Mouse (Mus musculus) hindbrain, embryonic 13.5 days (tissue): Measurements from ENCODE around the gene Tollip. TPM values are rescaled to one million over a fixed set of nuclear protein-coding genes. Genes with fewer than 3 reads are reported as not detected.
"Not testable (repeated sequence)": the region's sequence is repeated elsewhere in the genome, so short reads cannot be mapped to it uniquely, and the experiment has no call there.

Experiments used
- ATAC-seq: fragments of 200-750 bp; cut with Nextera tagmentation; 2 replicates; pipeline ENCODE4 v1.8.0; 2017; ENCODE audit warnings: moderate TSS enrichment; ENCODE audit not compliant: low FRiP score
- H3K27ac ChIP-seq: fragments of 300-500 bp; sonication (generic); 2 replicates; pipeline ENCODE4 v1.5.1; 2015; ENCODE audit warnings: inconsistent platforms, mild to moderate bottlenecking, moderate library complexity
- H3K27me3 ChIP-seq: fragments of 300-500 bp; sonication (generic); 2 replicates; pipeline ENCODE4 v1.6.1; 2015; ENCODE audit warnings: mild to moderate bottlenecking, inconsistent platforms
- H3K36me3 ChIP-seq: fragments of 300-500 bp; sonication (generic); 2 replicates; pipeline ENCODE4 v1.6.1; 2015; ENCODE audit warnings: mild to moderate bottlenecking, inconsistent platforms
- H3K4me1 ChIP-seq: fragments of 300-500 bp; sonication (generic); replicated peaks from 2 replicates; pipeline ENCODE4 v1.6.1; 2015; ENCODE audit warnings: inconsistent platforms
- H3K4me2 ChIP-seq: fragments of 300-500 bp; sonication (generic); 2 replicates; pipeline ENCODE4 v1.6.1; 2015; ENCODE audit warnings: inconsistent platforms, mild to moderate bottlenecking, moderate library complexity
- H3K4me3 ChIP-seq: fragments of 300-500 bp; sonication (generic); 2 replicates; pipeline ENCODE4 v1.5.1; 2015; ENCODE audit warnings: mild to moderate bottlenecking, inconsistent platforms
- H3K9ac ChIP-seq: fragments of 300-500 bp; sonication (generic); 2 replicates; pipeline ENCODE4 v1.6.1; 2015; ENCODE audit warnings: mild to moderate bottlenecking, inconsistent platforms
- H3K9me3 ChIP-seq: fragments of 300-500 bp; sonication (generic); 2 replicates; pipeline ENCODE4 v1.6.1; 2016; ENCODE audit warnings: inconsistent platforms
- WGBS: fragments of 180-500 bp; shearing (Covaris S2); methylation state at CpG from one replicate; pipeline ENCODE4 v1.1.7; 2015; 5-methylcytosine and 5-hydroxymethylcytosine counted together
- polyA plus RNA-seq: library from polyadenylated mRNA; unstranded; fragments of >200 nt; fragmentation: Nextera tagmentation; extraction: Ambion mirVana; gene quantifications from 2 replicates; pipeline ENCODE4 v1.2.1, GENCODE M21; 2015

Gene Tollip
- polyA plus RNA-seq, 1 experiment from 2014 or later: 70.1 TPM

- 8% methylated on average over 7 of the region's 7 CpGs for WGBS
- no peak overlapping the region; the same call in 1 of the 2 replicates for H3K4me2 ChIP-seq
- no peaks in the 10 kb centered on the region for H3K9me3 ChIP-seq
- no peak overlapping the region for H3K4me3 ChIP-seq
- no peak for ATAC-seq
- H3K27me3 ChIP-seq: no peaks in the 10 kb centered on the region
- H3K9ac ChIP-seq: no peak overlapping the region
- peaks cover 9% of the 10 kb centered on the region; the same call in 1 of the 2 replicates for H3K4me1 ChIP-seq
- H3K36me3 ChIP-seq: no peaks in the 10 kb centered on the region
- no peak overlapping the region for H3K27ac ChIP-seq
Measured at GRCm38 (mm10) chr7:141924917-141925316, 6.6 kb upstream of the Tollip start.

GRCm38 (mm10) chr7:141924121-141924520 lies 5.8 kb upstream of the Tollip start:
- ATAC-seq, H3K4me3 ChIP-seq, H3K9me3 ChIP-seq, H3K36me3 ChIP-seq, H3K27ac ChIP-seq, H3K27me3 ChIP-seq, H3K4me2 ChIP-seq, H3K9ac ChIP-seq, H3K4me1 ChIP-seq: not testable (repeated sequence)
- 94% methylated on average over 17 of the region's 17 CpGs for WGBS

GRCm38 (mm10) chr7:141911305-141911704 lies 7.0 kb downstream of the Tollip start:
- WGBS: 66% methylated on average over 3 of the region's 3 CpGs
- no peak overlapping the region for H3K4me2 ChIP-seq
- no peak for ATAC-seq
- H3K4me3 ChIP-seq: no peak overlapping the region
- no peaks in the 10 kb centered on the region for H3K9me3 ChIP-seq
- H3K9ac ChIP-seq: no peak overlapping the region
- peaks cover 22% of the 10 kb centered on the region for H3K27me3 ChIP-seq
- H3K27ac ChIP-seq: no peak overlapping the region
- H3K4me1 ChIP-seq: peaks cover 19% of the 10 kb centered on the region
- H3K36me3 ChIP-seq: no peaks in the 10 kb centered on the region

GRCm38 (mm10) chr7:141908591-141908990 lies 9.7 kb downstream of the Tollip start:
- no peak for ATAC-seq

GRCm38 (mm10) chr7:141902791-141903190 lies 15.5 kb downstream of the Tollip start:
- peak overlapping the region; percentile 92 for H3K4me3 ChIP-seq
- no peaks in the 10 kb centered on the region for H3K36me3 ChIP-seq
- peak overlapping the region; percentile 89 for H3K27ac ChIP-seq
- no peaks in the 10 kb centered on the region for H3K9me3 ChIP-seq
- peaks cover 36% of the 10 kb centered on the region for H3K4me1 ChIP-seq
- WGBS: 72% methylated on average over 4 of the region's 4 CpGs
- H3K27me3 ChIP-seq: peaks cover 24% of the 10 kb centered on the region
- H3K4me2 ChIP-seq: peak overlapping the region; percentile 87
- ATAC-seq: no peak
- H3K9ac ChIP-seq: peak overlapping the region; percentile 71

More at GRCm38 (mm10) chr7:141908591-141908990, 9.7 kb downstream of the Tollip start:
- H3K4me3 ChIP-seq: no peak overlapping the region
- no peaks in the 10 kb centered on the region for H3K36me3 ChIP-seq
- H3K27ac ChIP-seq: no peak overlapping the region
- no peak overlapping the region for H3K4me2 ChIP-seq
- 66% methylated on average over 6 of the region's 6 CpGs for WGBS
- H3K9ac ChIP-seq: no peak overlapping the region
- peaks cover 19% of the 10 kb centered on the region for H3K4me1 ChIP-seq
- H3K27me3 ChIP-seq: peaks cover 38% of the 10 kb centered on the region
- no peaks in the 10 kb centered on the region for H3K9me3 ChIP-seq

GRCm38 (mm10) chr7:141902269-141902729 lies 16.0 kb downstream of the Tollip start:
- no peaks in the 10 kb centered on the region for H3K36me3 ChIP-seq
- ATAC-seq: peak; percentile 98
- H3K4me3 ChIP-seq: peak overlapping the region; percentile 92
- under 1% methylated on average over 43 of the region's 44 CpGs for WGBS
- peaks cover 20% of the 10 kb centered on the region for H3K27me3 ChIP-seq
- no peaks in the 10 kb centered on the region for H3K9me3 ChIP-seq
- H3K27ac ChIP-seq: peak overlapping the region; percentile 89
- H3K4me2 ChIP-seq: peak overlapping the region; percentile 87
- peak overlapping the region; percentile 96 for H3K9ac ChIP-seq
- peaks cover 39% of the 10 kb centered on the region for H3K4me1 ChIP-seq

GRCm38 (mm10) chr7:141901825-141902224 lies 16.5 kb downstream of the Tollip start:
- H3K9ac ChIP-seq: peak overlapping the region; percentile 96
- H3K27me3 ChIP-seq: peaks cover 20% of the 10 kb centered on the region
- H3K4me3 ChIP-seq: peak overlapping the region; percentile 92
- ATAC-seq: peak; percentile 71
- H3K36me3 ChIP-seq: no peaks in the 10 kb centered on the region
- H3K27ac ChIP-seq: peak overlapping the region; percentile 89
- peaks cover 44% of the 10 kb centered on the region for H3K4me1 ChIP-seq
- peak overlapping the region; percentile 87 for H3K4me2 ChIP-seq
- WGBS: 2% methylated on average over 16 of the region's 16 CpGs
- no peaks in the 10 kb centered on the region for H3K9me3 ChIP-seq

GRCm38 (mm10) chr7:141892151-141892550 lies 26.2 kb downstream of the Tollip start:
- no peak overlapping the region for H3K4me3 ChIP-seq
- H3K36me3 ChIP-seq: peaks cover 70% of the 10 kb centered on the region
- 94% methylated on average over 7 of the region's 7 CpGs for WGBS
- H3K27ac ChIP-seq: no peak overlapping the region
- H3K4me2 ChIP-seq: no peak overlapping the region
- no peak for ATAC-seq
- H3K9ac ChIP-seq: no peak overlapping the region
- H3K27me3 ChIP-seq: no peaks in the 10 kb centered on the region
- peaks cover 5% of the 10 kb centered on the region for H3K4me1 ChIP-seq
- no peaks in the 10 kb centered on the region for H3K9me3 ChIP-seq

- H3K27me3 ChIP-seq: no peaks in the 10 kb centered on the region
- no peak overlapping the region for H3K27ac ChIP-seq
- no peak overlapping the region for H3K4me2 ChIP-seq
- 95% methylated on average over 2 of the region's 2 CpGs for WGBS
- no peak for ATAC-seq
- H3K9ac ChIP-seq: no peak overlapping the region
- no peaks in the 10 kb centered on the region for H3K9me3 ChIP-seq
- H3K4me1 ChIP-seq: no peaks in the 10 kb centered on the region
- peaks cover 87% of the 10 kb centered on the region for H3K36me3 ChIP-seq
- no peak overlapping the region for H3K4me3 ChIP-seq
Measured at GRCm38 (mm10) chr7:141878813-141879212, 39.5 kb downstream of the Tollip start.

GRCm38 (mm10) chr7:141874891-141875290 lies 43.4 kb downstream of the Tollip start:
- Histone ChIP-seq H3K9ac (no peak overlapping the region), H3K36me3 (peaks cover 77% of the 10 kb centered on the region)
- ATAC-seq: no peak

GRCm38 (mm10) chr7:141870553-141870952 lies 47.8 kb downstream of the Tollip start:
- Histone ChIP-seq H3K27me3 (no peaks in the 10 kb centered on the region), H3K4me1 (no peaks in the 10 kb centered on the region), H3K36me3 (peaks cover 41% of the 10 kb centered on the region), H3K9me3 (no peaks in the 10 kb centered on the region), H3K27ac (no peak overlapping the region), H3K4me2 (no peak overlapping the region), H3K9ac (no peak overlapping the region), H3K4me3 (no peak overlapping the region)
- ATAC-seq: no peak
- WGBS: 86% methylated on average over 5 of the region's 5 CpGs

More at GRCm38 (mm10) chr7:141874891-141875290, 43.4 kb downstream of the Tollip start:
- 89% methylated on average over 5 of the region's 5 CpGs for WGBS
- no peak overlapping the region for H3K4me2 ChIP-seq
- H3K4me1 ChIP-seq: no peaks in the 10 kb centered on the region
- H3K9me3 ChIP-seq: no peaks in the 10 kb centered on the region
- H3K27ac ChIP-seq: no peak overlapping the region
- no peak overlapping the region for H3K4me3 ChIP-seq
- H3K27me3 ChIP-seq: no peaks in the 10 kb centered on the region

GRCm38 (mm10) chr7:141869644-141870043 lies 48.7 kb downstream of the Tollip start:
- Histone ChIP-seq H3K27ac (no peak overlapping the region), H3K27me3 (no peaks in the 10 kb centered on the region), H3K9ac (no peak overlapping the region), H3K4me3 (no peak overlapping the region), H3K36me3 (peaks cover 36% of the 10 kb centered on the region), H3K4me1 (no peaks in the 10 kb centered on the region), H3K9me3 (no peaks in the 10 kb centered on the region), H3K4me2 (no peak overlapping the region)
- ATAC-seq: no peak
- WGBS: 86% methylated on average over 5 of the region's 5 CpGs

GRCm38 (mm10) chr7:141861046-141861445 lies 57.3 kb downstream of the Tollip start:
- no peak overlapping the region for H3K4me2 ChIP-seq
- H3K9ac ChIP-seq: no peak overlapping the region
- H3K9me3 ChIP-seq: no peaks in the 10 kb centered on the region
- H3K4me3 ChIP-seq: no peak overlapping the region
- ATAC-seq: no peak
- H3K4me1 ChIP-seq: no peaks in the 10 kb centered on the region
- no peaks in the 10 kb centered on the region for H3K27me3 ChIP-seq
- H3K36me3 ChIP-seq: no peaks in the 10 kb centered on the region
- no peak overlapping the region for H3K27ac ChIP-seq
- WGBS: 86% methylated on average over 4 of the region's 4 CpGs
